In the genomic region with DNA sequence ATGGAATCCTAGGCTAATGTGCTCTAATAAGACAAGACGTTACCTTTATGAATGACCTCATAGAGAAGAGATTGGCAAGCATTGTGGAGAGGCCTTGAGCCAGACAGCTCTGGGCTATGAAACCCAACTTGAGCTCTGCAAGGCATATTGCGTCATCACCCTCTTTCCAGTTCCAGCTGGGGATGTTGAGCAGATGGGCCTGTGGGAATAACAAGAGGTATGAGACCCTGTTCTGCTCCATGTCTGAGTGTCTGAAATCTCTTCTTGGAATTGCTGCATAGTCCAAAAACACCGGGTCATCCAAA, we compare ENCODE assay signal across 9 mouse cellular contexts.
A peak's percentile ranks its signal among the peaks of the same experiment; 100 is the strongest.
DNase-seq lines count a peak whose midpoint lies in the region; ATAC-seq and TF ChIP-seq lines count a peak whose summit lies in the region.
"Had no signal": no experiment of that assay in that cellular context is flagged by ENCODE, and none has a peak within 500 bp of the region (broad histone marks: within the 10 kb centered on the region; RNA-seq: fewer than 3 reads in every experiment).

No protein-coding gene starts in this region.

- H3K36me3 ChIP-seq in C2C12 (ENCODE audit: control insufficient read depth, insufficient read depth), result no peaks in the 10 kb centered on the region
- H3K36me3 ChIP-seq in hindbrain, embryonic 14.5 days (replicated peaks; ENCODE audit: control insufficient read depth, insufficient read depth), result no peaks in the 10 kb centered on the region

- 57% methylated on average over 3 of the region's 3 CpGs for WGBS in lung, adult 2 months
- WGBS in hindbrain, embryonic 14.5 days, result 86% methylated on average over 3 of the region's 3 CpGs

- no peak overlapping the region for H3K27ac ChIP-seq in hindbrain, embryonic 14.5 days

- H3K4me2 ChIP-seq in hindbrain, embryonic 14.5 days (replicated peaks), result no peak overlapping the region

- no peaks in the 10 kb centered on the region for H3K79me2 ChIP-seq in C2C12 (ENCODE audit: control insufficient read depth, insufficient read depth)

- H3K4me3 ChIP-seq in C2C12 (ENCODE audit: insufficient read depth, poor library complexity, severe bottlenecking), result no peak overlapping the region
- H3K4me3 ChIP-seq in lung, adult 2 months (replicated peaks; ENCODE audit: extremely low read depth, low read depth, low read length), result no peak overlapping the region
- H3K4me3 ChIP-seq in hindbrain, embryonic 14.5 days (replicated peaks; ENCODE audit: low read length), result no peak overlapping the region

- peak; percentile 63 for DNase-seq in adrenal gland, adult 8-10 months
- DNase-seq in heart, adult 8-10 months (ENCODE audit: low spot score), result peak; percentile 65
- peak; percentile 6 for DNase-seq in lung, adult 2 months
- no peak for DNase-seq in hindbrain, embryonic 14.5 days (ENCODE audit: low spot score)
- no peak for DNase-seq in frontal cortex, postnatal 10 days (ENCODE audit: low spot score in 2 of 2)
- DNase-seq in retina, postnatal 1 day, result no peak
- DNase-seq in layer of hippocampus, adult 11-12 months (ENCODE audit: low spot score), result no peak
- DNase-seq: left cerebral cortex, postnatal 4 days had no signal

- no peaks in the 10 kb centered on the region for H3K9me3 ChIP-seq in hindbrain, embryonic 14.5 days (ENCODE audit: control insufficient read depth, low read length)

- no peaks in the 10 kb centered on the region for H3K27me3 ChIP-seq in C2C12 (ENCODE audit: control insufficient read depth, insufficient read depth, insufficient read length)
- H3K27me3 ChIP-seq in hindbrain, embryonic 14.5 days (ENCODE audit: control insufficient read depth, insufficient read depth, low read length), result no peaks in the 10 kb centered on the region

- no peak overlapping the region for H3ac ChIP-seq in C2C12 (ENCODE audit: control insufficient read depth, insufficient read length, low read depth)

- TF ChIP-seq POLR2A in lung, adult 2 months (IDR thresholded peaks at IDR 0.05; ENCODE audit: borderline replicate concordance, extremely low read depth, low read depth, low read length), result no peak

- H3K4me1 ChIP-seq in lung, adult 2 months (ENCODE audit: control insufficient read depth, insufficient read depth, low read length), result no peaks in the 10 kb centered on the region
- H3K4me1 ChIP-seq in hindbrain, embryonic 14.5 days (replicated peaks; ENCODE audit: control insufficient read depth, insufficient read depth, low read length), result no peaks in the 10 kb centered on the region

- H3K9ac ChIP-seq in hindbrain, embryonic 14.5 days, result no peak overlapping the region

- no peaks in the 10 kb centered on the region for H3K79me3 ChIP-seq in C2C12 (ENCODE audit: low read depth)

- no peak for TF ChIP-seq CTCF in C2C12 (IDR thresholded peaks at IDR 0.05; ENCODE audit: control insufficient read depth, insufficient read depth, insufficient read length)
- no peak for TF ChIP-seq CTCF in lung, adult 2 months (IDR thresholded peaks at IDR 0.05; ENCODE audit: insufficient read depth, low read length)

- no peak for ATAC-seq in hindbrain, embryonic 14.5 days (ENCODE audit: low FRiP score)

TF ChIP-seq in C2C12, 6 proteins besides CTCF, POLR2A, EP300 and RAD21:
- no peak for TF ChIP-seq MYOD1 (IDR thresholded peaks at IDR 0.05; ENCODE audit: control insufficient read depth, insufficient read length, low read depth)
- TF ChIP-seq CEBPB (IDR thresholded peaks at IDR 0.05; ENCODE audit: low read depth), result peak; percentile 40

Comparison
In these comparisons a context has a peak if more than half of its experiments do, and no peak if none do; other contexts are left out.
1. DNase-seq: peak in adrenal gland, adult 8-10 months (single experiment), heart, adult 8-10 months (single experiment) and lung, adult 2 months (single experiment); none in hindbrain, embryonic 14.5 days (single experiment), frontal cortex, postnatal 10 days (0 of 2), retina, postnatal 1 day (single experiment) and layer of hippocampus, adult 11-12 months (single experiment).